In genomic region chr5:21931151-21931550, GRCm38 (mm10) we compare ENCODE assay signal across 17 mouse cellular contexts.
"Had no signal": no experiment of that assay in that cellular context is flagged by ENCODE, and none has a peak within 500 bp of the region (broad histone marks: within the 10 kb centered on the region; RNA-seq: fewer than 3 reads in every experiment).

No protein-coding gene starts in this region.

- H3K9ac ChIP-seq: liver, embryonic 13.5 days; liver, postnatal 0 days; lung, embryonic 15.5 days; midbrain, embryonic 15.5 days; neural tube, embryonic 12.5 days; stomach, embryonic 15.5 days had no signal

- H3K4me3 ChIP-seq: layer of hippocampus, adult 2 months; liver, embryonic 13.5 days; lung, embryonic 15.5 days; midbrain, embryonic 15.5 days; neural tube, embryonic 12.5 days; stomach, embryonic 15.5 days had no signal

- H3K36me3 ChIP-seq: lung, embryonic 15.5 days; midbrain, embryonic 15.5 days; neural tube, embryonic 12.5 days; stomach, embryonic 15.5 days had no signal

- H3K27me3 ChIP-seq: liver, embryonic 13.5 days; lung, embryonic 15.5 days; midbrain, embryonic 15.5 days; neural tube, embryonic 12.5 days; stomach, embryonic 15.5 days had no signal

- DNase-seq: kidney, adult 18-20 months; kidney, postnatal 10 days; kidney, postnatal 4 days; liver; liver, embryonic 13.5 days; liver, postnatal 0 days; lung, postnatal 14 days; retina, postnatal 1 day; right cerebral cortex, postnatal 4 days; spleen, adult 18-20 months; thymus, postnatal 14 days had no signal

- H3K27ac ChIP-seq: layer of hippocampus, adult 2 months; liver, embryonic 13.5 days; lung, embryonic 15.5 days; macrophage; midbrain, embryonic 15.5 days; neural tube, embryonic 12.5 days; stomach, embryonic 15.5 days had no signal

- H3K4me2 ChIP-seq: liver, embryonic 13.5 days; lung, embryonic 15.5 days; midbrain, embryonic 15.5 days; neural tube, embryonic 12.5 days; stomach, embryonic 15.5 days had no signal

- H3K4me1 ChIP-seq: liver, embryonic 13.5 days; stomach, embryonic 15.5 days had no signal

- H3K9me3 ChIP-seq: liver, embryonic 13.5 days; lung, embryonic 15.5 days; midbrain, embryonic 15.5 days; neural tube, embryonic 12.5 days; stomach, embryonic 15.5 days had no signal

- ATAC-seq: liver, postnatal 0 days; midbrain, embryonic 15.5 days had no signal
